Mouse (Mus musculus) forebrain, embryonic 12.5 days (tissue): Measurements from ENCODE around the gene Rex1bd. TPM values are rescaled to one million over a fixed set of nuclear protein-coding genes. Genes with fewer than 3 reads are reported as not detected.

ENCODE experiments used
- ATAC-seq: fragments of 200-750 bp; cut with Nextera tagmentation; 2 replicates; pipeline ENCODE4 v1.8.0; 2017; ENCODE audit warnings: moderate TSS enrichment; ENCODE audit not compliant: low FRiP score
- H3K27ac ChIP-seq: fragments of 300-500 bp; sonication (generic); 2 replicates; pipeline ENCODE4 v1.5.1; 2016; ENCODE audit warnings: mild to moderate bottlenecking
- H3K27me3 ChIP-seq: fragments of 300-500 bp; sonication (generic); 2 replicates; pipeline ENCODE4 v1.6.1; 2016; ENCODE audit warnings: mild to moderate bottlenecking
- H3K36me3 ChIP-seq: fragments of 300-500 bp; sonication (generic); replicated peaks from 2 replicates; pipeline ENCODE4 v1.6.1; 2016; ENCODE audit warnings: mild to moderate bottlenecking
- H3K4me1 ChIP-seq: fragments of 300-500 bp; sonication (generic); 2 replicates; pipeline ENCODE4 v1.6.1; 2016
- H3K4me2 ChIP-seq: fragments of 300-500 bp; sonication (generic); 2 replicates; pipeline ENCODE4 v1.6.1; 2016; ENCODE audit warnings: mild to moderate bottlenecking, moderate library complexity
- H3K4me3 ChIP-seq: fragments of 300-500 bp; sonication (generic); replicated peaks from 2 replicates; pipeline ENCODE4 v1.5.1; 2016; ENCODE audit warnings: mild to moderate bottlenecking
- H3K9ac ChIP-seq: fragments of 300-500 bp; sonication (generic); 2 replicates; pipeline ENCODE4 v1.6.1; 2016; ENCODE audit warnings: mild to moderate bottlenecking
- H3K9me3 ChIP-seq: fragments of 300-500 bp; sonication (generic); 2 replicates; pipeline ENCODE4 v1.6.1; 2016
- WGBS: fragments of 180-500 bp; shearing (Covaris S2); methylation state at CpG from one replicate; pipeline ENCODE4 v1.1.7; 2016; 5-methylcytosine and 5-hydroxymethylcytosine counted together
- polyA plus RNA-seq: library from polyadenylated mRNA; unstranded; fragments of >200 nt; fragmentation: Nextera tagmentation; extraction: Ambion mirVana; gene quantifications from 2 replicates; pipeline ENCODE4 v1.2.1, GENCODE M21; 2016

Rex1bd gene
- polyA plus RNA-seq, 1 experiment from 2014 or later, result 126 TPM

GRCm38 (mm10) chr8:70482943-70483342 is 23.6 kb downstream of the Rex1bd start:
- Histone ChIP-seq H3K27me3 (peaks cover 86% of the 10 kb centered on the region), H3K9me3 (no peaks in the 10 kb centered on the region)

GRCm38 (mm10) chr8:70481908-70482307 is 24.6 kb downstream of the Rex1bd start:
- no peak overlapping the region for H3K4me3 ChIP-seq
- no peak overlapping the region for H3K4me2 ChIP-seq
- WGBS, result 85% methylated on average over 3 of the region's 3 CpGs
- H3K36me3 ChIP-seq, result no peaks in the 10 kb centered on the region
- H3K27me3 ChIP-seq, result peaks cover 83% of the 10 kb centered on the region
- ATAC-seq, result no peak
- H3K27ac ChIP-seq, result no peak overlapping the region
- H3K9me3 ChIP-seq, result no peaks in the 10 kb centered on the region
- H3K9ac ChIP-seq, result no peak overlapping the region
- H3K4me1 ChIP-seq, result peaks cover 8% of the 10 kb centered on the region; the same call in 1 of the 2 replicates

More at GRCm38 (mm10) chr8:70482943-70483342, 23.6 kb downstream of the Rex1bd start:
- Histone ChIP-seq H3K4me2 (no peak overlapping the region), H3K4me1 (peaks cover 7% of the 10 kb centered on the region), H3K9ac (no peak overlapping the region), H3K4me3 (no peak overlapping the region), H3K27ac (no peak overlapping the region), H3K36me3 (no peaks in the 10 kb centered on the region)
- ATAC-seq, result no peak
- WGBS, result 67% methylated on average over 2 of the region's 2 CpGs

- Histone ChIP-seq H3K4me3 (peak overlapping the region; percentile 77), H3K4me1 (peaks cover 17% of the 10 kb centered on the region), H3K36me3 (no peaks in the 10 kb centered on the region), H3K9me3 (no peaks in the 10 kb centered on the region), H3K9ac (no peak overlapping the region), H3K27ac (no peak overlapping the region), H3K4me2 (peak overlapping the region; percentile 74), H3K27me3 (peaks cover 38% of the 10 kb centered on the region)
- 2% methylated on average over 21 of the region's 21 CpGs for WGBS
- peak; percentile 10 for ATAC-seq
Observed at GRCm38 (mm10) chr8:70477269-70477982, 29.1 kb downstream of the Rex1bd start.

- peak within 1 kb of the TSS; percentile 57; the same call in 1 of the 2 replicates for H3K27ac ChIP-seq
- under 1% methylated on average over 53 of the region's 53 CpGs for WGBS
Observed at GRCm38 (mm10) chr8:70476333-70477268, 30.0 kb downstream of the Rex1bd start, which contains the start of gene Klhl26. Gene Klhl26, minus strand, starts transcription at chr8:70476968.

GRCm38 (mm10) chr8:70471856-70472255 is 34.7 kb downstream of the Rex1bd start:
- H3K4me3 ChIP-seq, result no peak overlapping the region
- H3K9me3 ChIP-seq, result no peaks in the 10 kb centered on the region
- H3K27me3 ChIP-seq, result no peaks in the 10 kb centered on the region
- no peak overlapping the region for H3K4me2 ChIP-seq
- H3K36me3 ChIP-seq, result no peaks in the 10 kb centered on the region
- no peak overlapping the region for H3K27ac ChIP-seq
- H3K4me1 ChIP-seq, result peaks cover 15% of the 10 kb centered on the region
- ATAC-seq, result no peak
- no peak overlapping the region for H3K9ac ChIP-seq
- 99% methylated on average over 7 of the region's 7 CpGs for WGBS

More at GRCm38 (mm10) chr8:70476333-70477268, 30.0 kb downstream of the Rex1bd start, which contains the start of gene Klhl26:
- ATAC-seq, result peak; percentile 91
- no peaks in the 10 kb centered on the region for H3K9me3 ChIP-seq
- H3K4me3 ChIP-seq, result peak within 1 kb of the TSS; percentile 77
- peaks cover 30% of the 10 kb centered on the region for H3K27me3 ChIP-seq
- H3K4me1 ChIP-seq, result peaks cover 17% of the 10 kb centered on the region
- peak within 1 kb of the TSS; percentile 87 for H3K9ac ChIP-seq
- H3K36me3 ChIP-seq, result no peaks in the 10 kb centered on the region
- peak within 1 kb of the TSS; percentile 74 for H3K4me2 ChIP-seq

GRCm38 (mm10) chr8:70469938-70470337 is 36.6 kb downstream of the Rex1bd start:
- ATAC-seq, result no peak
- H3K27ac ChIP-seq, result no peak overlapping the region
- 63% methylated on average over 2 of the region's 2 CpGs for WGBS

GRCm38 (mm10) chr8:70469295-70469916 is 37.1 kb downstream of the Rex1bd start:
- Histone ChIP-seq H3K4me1 (peaks cover 6% of the 10 kb centered on the region; the same call in 1 of the 2 replicates), H3K9me3 (no peaks in the 10 kb centered on the region), H3K27me3 (no peaks in the 10 kb centered on the region), H3K36me3 (no peaks in the 10 kb centered on the region), H3K9ac (no peak overlapping the region), H3K27ac (no peak overlapping the region), H3K4me3 (no peak overlapping the region), H3K4me2 (no peak overlapping the region)
- WGBS, result 60% methylated on average over 10 of the region's 10 CpGs
- ATAC-seq, result no peak

More at GRCm38 (mm10) chr8:70469938-70470337, 36.6 kb downstream of the Rex1bd start:
- H3K36me3 ChIP-seq, result no peaks in the 10 kb centered on the region
- peaks cover 6% of the 10 kb centered on the region; the same call in 1 of the 2 replicates for H3K4me1 ChIP-seq
- H3K27me3 ChIP-seq, result no peaks in the 10 kb centered on the region
- no peaks in the 10 kb centered on the region for H3K9me3 ChIP-seq
- H3K9ac ChIP-seq, result no peak overlapping the region
- no peak overlapping the region for H3K4me2 ChIP-seq
- no peak overlapping the region for H3K4me3 ChIP-seq

GRCm38 (mm10) chr8:70468733-70469132 is 37.8 kb downstream of the Rex1bd start:
- no peaks in the 10 kb centered on the region for H3K27me3 ChIP-seq
- no peak overlapping the region for H3K4me2 ChIP-seq
- no peak for ATAC-seq
- no peak overlapping the region for H3K27ac ChIP-seq
- H3K36me3 ChIP-seq, result no peaks in the 10 kb centered on the region; the same call in 1 of the 2 replicates
- H3K9me3 ChIP-seq, result no peaks in the 10 kb centered on the region
- 92% methylated on average over 4 of the region's 4 CpGs for WGBS
- H3K4me1 ChIP-seq, result peaks cover 7% of the 10 kb centered on the region; the same call in 1 of the 2 replicates
- H3K9ac ChIP-seq, result no peak overlapping the region
- no peak overlapping the region for H3K4me3 ChIP-seq

- WGBS, result 70% methylated on average over 1 of the region's 1 CpGs
- Histone ChIP-seq H3K4me3 (no peak overlapping the region), H3K9ac (no peak overlapping the region), H3K4me1 (peaks cover 11% of the 10 kb centered on the region; the same call in 1 of the 2 replicates), H3K4me2 (no peak overlapping the region), H3K27me3 (no peaks in the 10 kb centered on the region), H3K36me3 (no peaks in the 10 kb centered on the region; the same call in 1 of the 2 replicates), H3K27ac (no peak overlapping the region), H3K9me3 (no peaks in the 10 kb centered on the region)
- ATAC-seq, result no peak
Observed at GRCm38 (mm10) chr8:70467907-70468306, 38.6 kb downstream of the Rex1bd start.

- Histone ChIP-seq H3K27me3 (no peaks in the 10 kb centered on the region), H3K9me3 (no peaks in the 10 kb centered on the region), H3K9ac (no peak overlapping the region), H3K4me2 (no peak overlapping the region), H3K27ac (no peak overlapping the region), H3K4me1 (peaks cover 11% of the 10 kb centered on the region; the same call in 1 of the 2 replicates), H3K4me3 (no peak overlapping the region), H3K36me3 (no peaks in the 10 kb centered on the region; the same call in 1 of the 2 replicates)
- 85% methylated on average over 5 of the region's 5 CpGs for WGBS
- no peak for ATAC-seq
Observed at GRCm38 (mm10) chr8:70467229-70467725, 39.3 kb downstream of the Rex1bd start.

- Histone ChIP-seq H3K27me3 (no peaks in the 10 kb centered on the region), H3K9me3 (no peaks in the 10 kb centered on the region), H3K4me2 (no peak overlapping the region), H3K4me3 (no peak overlapping the region), H3K36me3 (no peaks in the 10 kb centered on the region; the same call in 1 of the 2 replicates), H3K9ac (no peak overlapping the region), H3K4me1 (peaks cover 11% of the 10 kb centered on the region; the same call in 1 of the 2 replicates), H3K27ac (no peak overlapping the region)
- WGBS, result 81% methylated on average over 11 of the region's 11 CpGs
- no peak for ATAC-seq
Observed at GRCm38 (mm10) chr8:70466771-70467170, 39.8 kb downstream of the Rex1bd start.
